19 mouse cellular contexts compared by ENCODE assay signal in the genomic region with DNA sequence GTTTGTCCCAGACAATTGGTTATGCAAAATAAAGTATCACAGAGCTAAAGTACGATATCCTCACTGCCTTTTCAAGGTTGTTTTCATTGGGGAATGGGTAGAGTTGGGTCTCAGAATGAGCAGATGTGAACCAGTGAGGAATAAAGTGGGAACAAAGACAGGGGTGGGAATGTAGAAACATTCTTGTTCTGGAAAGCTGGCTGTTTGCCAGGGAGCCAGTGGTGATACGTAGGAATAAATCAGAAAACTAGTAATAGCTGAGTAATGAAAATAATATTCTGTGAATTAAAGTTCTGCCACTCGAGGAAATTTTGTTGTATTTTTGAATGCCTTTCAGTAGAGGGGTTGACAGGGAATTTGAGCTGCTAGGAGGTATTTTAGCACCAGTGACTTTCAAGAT. TPM values are rescaled to one million over a fixed set of nuclear protein-coding genes. Genes with fewer than 3 reads are reported as not detected.
DNase-seq lines count a peak whose midpoint lies in the region; ATAC-seq and TF ChIP-seq lines count a peak whose summit lies in the region.
"Had no signal": no experiment of that assay in that cellular context is flagged by ENCODE, and none has a peak within 500 bp of the region (broad histone marks: within the 10 kb centered on the region; RNA-seq: fewer than 3 reads in every experiment).

No protein-coding gene starts in this region.

- no peaks in the 10 kb centered on the region for H3K27me3 ChIP-seq in cerebellum, adult 2 months (ENCODE audit: control insufficient read depth, insufficient read depth, low read length)
- H3K27me3 ChIP-seq in hindbrain, embryonic 14.5 days (ENCODE audit: control insufficient read depth, insufficient read depth, low read length): no peaks in the 10 kb centered on the region
- H3K27me3 ChIP-seq in hindbrain, embryonic 13.5 days: no peaks in the 10 kb centered on the region
- no peaks in the 10 kb centered on the region for H3K27me3 ChIP-seq in liver, embryonic 12.5 days (replicated peaks)
- H3K27me3 ChIP-seq: CH12.LX; embryonic facial prominence, embryonic 13.5 days; forebrain, embryonic 13.5 days had no signal

- H3K4me3 ChIP-seq in cerebellum, adult 2 months (replicated peaks; ENCODE audit: insufficient read depth, low read depth, low read length): no peak overlapping the region
- no peak overlapping the region for H3K4me3 ChIP-seq in hindbrain, embryonic 14.5 days (replicated peaks; ENCODE audit: low read length)
- H3K4me3 ChIP-seq in hindbrain, embryonic 13.5 days: no peak overlapping the region
- no peak overlapping the region for H3K4me3 ChIP-seq in liver, embryonic 12.5 days
- H3K4me3 ChIP-seq: embryonic facial prominence, embryonic 13.5 days; forebrain, embryonic 13.5 days; heart, adult 2 months; hindbrain, embryonic 10.5 days had no signal

- DNase-seq in cerebellum, postnatal 10 days: peak; percentile 8 to 16
- DNase-seq in cerebellum, adult 2 months: no peak
- DNase-seq in hindbrain, embryonic 14.5 days (ENCODE audit: low spot score): peak; percentile 28
- DNase-seq in lung, postnatal 36 days: peak; percentile 3
- DNase-seq in lung, postnatal 4 days: no peak
- DNase-seq: adrenal gland, postnatal 25 days; cerebellum, adult 8-10 months; cerebellum, postnatal 25 days; heart, adult 2 months had no signal

- no peaks in the 10 kb centered on the region for H3K36me3 ChIP-seq in hindbrain, embryonic 14.5 days (replicated peaks; ENCODE audit: control insufficient read depth, insufficient read depth)
- no peaks in the 10 kb centered on the region for H3K36me3 ChIP-seq in hindbrain, embryonic 13.5 days
- H3K36me3 ChIP-seq in liver, embryonic 12.5 days: no peaks in the 10 kb centered on the region
- H3K36me3 ChIP-seq: embryonic facial prominence, embryonic 13.5 days; hindbrain, embryonic 10.5 days had no signal

- no peak overlapping the region for H3K9ac ChIP-seq in hindbrain, embryonic 14.5 days
- no peak overlapping the region for H3K9ac ChIP-seq in hindbrain, embryonic 13.5 days
- H3K9ac ChIP-seq in liver, embryonic 12.5 days: no peak overlapping the region
- H3K9ac ChIP-seq: embryonic facial prominence, embryonic 13.5 days; forebrain, embryonic 13.5 days had no signal

- WGBS in cerebellum, adult 2 months: 43% methylated on average over 3 of the region's 3 CpGs
- 42% methylated on average over 3 of the region's 3 CpGs for WGBS in hindbrain, embryonic 14.5 days
- 55% methylated on average over 3 of the region's 3 CpGs for WGBS in hindbrain, embryonic 13.5 days
- 38% methylated on average over 3 of the region's 3 CpGs for WGBS in liver, embryonic 12.5 days (ENCODE audit: insufficient replicate concordance)

- no peak for TF ChIP-seq POLR2A in cerebellum, adult 2 months (IDR thresholded peaks at IDR 0.05; ENCODE audit: borderline replicate concordance, insufficient read depth, low read length)

- no peak overlapping the region for H3K4me2 ChIP-seq in hindbrain, embryonic 14.5 days (replicated peaks)
- H3K4me2 ChIP-seq in hindbrain, embryonic 13.5 days: no peak overlapping the region
- no peak overlapping the region for H3K4me2 ChIP-seq in liver, embryonic 12.5 days
- H3K4me2 ChIP-seq: embryonic facial prominence, embryonic 13.5 days; forebrain, embryonic 13.5 days; heart, embryonic 11.5 days had no signal

- H3K27ac ChIP-seq in cerebellum, adult 2 months (ENCODE audit: insufficient read depth, low read length): no peak overlapping the region
- no peak overlapping the region for H3K27ac ChIP-seq in hindbrain, embryonic 14.5 days
- no peak overlapping the region for H3K27ac ChIP-seq in hindbrain, embryonic 13.5 days
- H3K27ac ChIP-seq in liver, embryonic 12.5 days: no peak overlapping the region
- H3K27ac ChIP-seq: embryonic facial prominence, embryonic 13.5 days; forebrain, embryonic 13.5 days; heart, adult 2 months; hindbrain, embryonic 10.5 days had no signal

- H3K9me3 ChIP-seq in hindbrain, embryonic 14.5 days (ENCODE audit: control insufficient read depth, low read length): no peaks in the 10 kb centered on the region
- H3K9me3 ChIP-seq in hindbrain, embryonic 13.5 days: no peaks in the 10 kb centered on the region
- H3K9me3 ChIP-seq in liver, embryonic 12.5 days (replicated peaks): no peaks in the 10 kb centered on the region
- H3K9me3 ChIP-seq: embryonic facial prominence, embryonic 13.5 days; forebrain, embryonic 13.5 days; hindbrain, embryonic 10.5 days had no signal

- no peak for TF ChIP-seq CTCF in cerebellum, adult 2 months (IDR thresholded peaks at IDR 0.05; ENCODE audit: borderline replicate concordance, insufficient read depth, low read depth, low read length)

- H3K4me1 ChIP-seq in cerebellum, adult 2 months (ENCODE audit: control insufficient read depth, insufficient read depth, low read length): no peaks in the 10 kb centered on the region
- H3K4me1 ChIP-seq in hindbrain, embryonic 14.5 days (replicated peaks; ENCODE audit: control insufficient read depth, insufficient read depth, low read length): no peaks in the 10 kb centered on the region
- no peaks in the 10 kb centered on the region for H3K4me1 ChIP-seq in hindbrain, embryonic 13.5 days (replicated peaks)
- no peaks in the 10 kb centered on the region for H3K4me1 ChIP-seq in liver, embryonic 12.5 days
- H3K4me1 ChIP-seq: embryonic facial prominence, embryonic 13.5 days; forebrain, embryonic 13.5 days; hindbrain, embryonic 10.5 days had no signal

- ATAC-seq in hindbrain, embryonic 14.5 days (ENCODE audit: low FRiP score): no peak
- ATAC-seq in hindbrain, embryonic 13.5 days (ENCODE audit: low FRiP score): no peak
- ATAC-seq in liver, embryonic 12.5 days: no peak
- ATAC-seq: forebrain, embryonic 13.5 days; hindbrain, embryonic 16.5 days; inflammation-experienced regulatory T-cells, adult 6 months; intestine, postnatal 0 days had no signal

RNA-seq across cellular contexts. Expression of gene Usp38, which starts 29.5 kb away (rescaled TPM):
- polyA plus RNA-seq in cerebellum, adult 2 months (2012; rRNA removed): 13.1 and 13.7 TPM in 2 replicates
- polyA plus RNA-seq in hindbrain, embryonic 14.5 days (2014; fragmentation: Nextera tagmentation; extraction: Ambion mirVana): 24.7 and 27.5 TPM in 2 replicates
- 19.4 and 20.3 TPM in 2 replicates for polyA plus RNA-seq in hindbrain, embryonic 13.5 days (2015; fragmentation: Nextera tagmentation; extraction: Ambion mirVana)
- 19.3 and 20.7 TPM in 2 replicates for polyA plus RNA-seq in liver, embryonic 12.5 days (2016; fragmentation: Nextera tagmentation; extraction: Ambion mirVana)

Comparison
In these comparisons a context has a peak if more than half of its experiments do, and no peak if none do; other contexts are left out.
1. DNase-seq: peak in cerebellum, postnatal 10 days (2 of 2), hindbrain, embryonic 14.5 days (single experiment) and lung, postnatal 36 days (single experiment); none in cerebellum, adult 2 months (0 of 2) and lung, postnatal 4 days (0 of 2).